Mouse (Mus musculus) forebrain, embryonic 15.5 days (tissue): ENCODE measurements around the gene Rapgef5. TPM values are rescaled to one million over a fixed set of nuclear protein-coding genes. Genes with fewer than 3 reads are reported as not detected.

Experiments used
- ATAC-seq: fragments of 200-750 bp; cut with Nextera tagmentation; replicated peaks from 2 replicates; pipeline ENCODE4 v1.8.0; 2017; ENCODE audit warnings: mild to moderate bottlenecking, moderate TSS enrichment, moderate library complexity
- H3K27ac ChIP-seq: fragments of 300-500 bp; sonication (generic); replicated peaks from 2 replicates; pipeline ENCODE4 v1.5.1; 2015; ENCODE audit warnings: mild to moderate bottlenecking, inconsistent platforms
- H3K27me3 ChIP-seq: fragments of 300-500 bp; sonication (generic); 2 replicates; pipeline ENCODE4 v1.6.1; 2015; ENCODE audit warnings: inconsistent platforms
- H3K36me3 ChIP-seq: fragments of 300-500 bp; sonication (generic); 2 replicates; pipeline ENCODE4 v1.6.1; 2015; ENCODE audit warnings: mild to moderate bottlenecking, inconsistent platforms
- H3K4me1 ChIP-seq: fragments of 300-500 bp; sonication (generic); 2 replicates; pipeline ENCODE4 v1.6.1; 2015; ENCODE audit warnings: inconsistent platforms
- H3K4me2 ChIP-seq: fragments of 300-500 bp; sonication (generic); replicated peaks from 2 replicates; pipeline ENCODE4 v1.6.1; 2015; ENCODE audit warnings: mild to moderate bottlenecking, inconsistent platforms
- H3K4me3 ChIP-seq: fragments of 300-500 bp; sonication (generic); 2 replicates; pipeline ENCODE4 v1.5.1; 2015; ENCODE audit warnings: mild to moderate bottlenecking, inconsistent platforms
- H3K9ac ChIP-seq: fragments of 300-500 bp; sonication (generic); replicated peaks from 2 replicates; pipeline ENCODE4 v1.6.1; 2015; ENCODE audit warnings: mild to moderate bottlenecking, inconsistent platforms
- H3K9me3 ChIP-seq: fragments of 300-500 bp; sonication (generic); 2 replicates; pipeline ENCODE4 v1.6.1; 2016; ENCODE audit warnings: inconsistent platforms
- WGBS: fragments of 180-500 bp; shearing (Covaris S2); methylation state at CpG from one replicate; pipeline ENCODE4 v1.1.7; 2015; ENCODE audit warnings: mixed read lengths; 5-methylcytosine and 5-hydroxymethylcytosine counted together
- polyA plus RNA-seq: library from polyadenylated mRNA; unstranded; fragments of >200 nt; fragmentation: Nextera tagmentation; extraction: Ambion mirVana; gene quantifications from 2 replicates; pipeline ENCODE4 v1.2.1, GENCODE M21; 2015

Rapgef5 gene
- polyA plus RNA-seq, 1 experiment from 2014 or later, result 31.0 TPM

DNA sequence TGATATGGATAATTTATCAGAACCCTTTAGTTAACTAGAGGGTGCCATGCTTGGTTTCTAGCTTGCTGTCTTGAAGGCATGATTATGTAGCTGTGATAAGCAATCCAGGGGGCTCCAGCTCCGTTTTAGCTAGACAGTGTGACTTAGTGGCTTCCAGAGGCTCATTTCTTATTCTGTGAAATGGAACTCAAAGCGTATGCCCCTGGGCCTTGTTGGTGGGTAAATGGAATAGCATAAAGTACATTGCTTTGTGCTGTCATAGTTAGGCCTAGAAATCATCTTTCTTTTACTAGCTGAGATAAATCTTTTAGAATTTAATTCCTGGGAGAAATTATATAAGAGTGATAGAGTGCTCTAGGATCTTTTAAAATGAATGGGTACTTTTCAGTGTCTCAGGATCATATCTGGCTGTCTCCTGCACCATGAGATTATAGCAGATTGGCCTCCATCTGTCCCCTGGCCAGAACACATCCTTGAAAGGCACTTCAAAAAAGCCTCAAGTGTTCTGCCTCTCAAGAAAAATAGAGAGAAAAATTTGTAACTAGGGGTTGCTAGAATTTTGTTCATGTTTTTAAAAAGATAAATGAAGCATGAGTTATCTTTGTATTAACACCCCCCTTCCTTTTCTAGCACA lies 120.0 kb downstream of the Rapgef5 start:
- H3K36me3 ChIP-seq, result no peaks in the 10 kb centered on the region
- H3K4me1 ChIP-seq, result peaks cover 4% of the 10 kb centered on the region; the same call in 1 of the 2 replicates
- no peaks in the 10 kb centered on the region for H3K27me3 ChIP-seq
- no peak overlapping the region for H3K4me2 ChIP-seq
- no peak for ATAC-seq
- no peak overlapping the region for H3K4me3 ChIP-seq
- 73% methylated on average over 2 of the region's 2 CpGs for WGBS
- H3K9ac ChIP-seq, result no peak overlapping the region
- no peak overlapping the region; the same call in 1 of the 2 replicates for H3K27ac ChIP-seq
- H3K9me3 ChIP-seq, result no peaks in the 10 kb centered on the region

DNA sequence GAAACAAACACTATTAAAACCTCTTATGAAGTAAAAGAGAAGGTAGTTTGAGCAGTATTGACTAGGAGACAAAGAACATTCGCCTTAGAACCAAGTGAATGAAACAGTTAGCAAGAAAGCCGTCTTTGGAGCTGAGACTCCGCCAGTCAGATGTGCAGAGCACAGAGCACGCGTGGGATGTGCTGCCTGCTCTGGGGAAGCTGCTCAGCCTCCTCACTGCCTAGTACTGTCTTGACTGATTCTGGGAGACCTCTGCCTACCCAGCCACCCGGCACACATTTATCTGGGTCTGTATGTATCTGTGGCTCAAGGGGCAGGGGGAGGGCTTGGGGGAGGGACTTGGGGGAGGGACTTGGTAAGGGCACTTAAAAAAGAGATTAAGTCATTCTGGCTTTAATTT lies 120.7 kb downstream of the Rapgef5 start:
- H3K4me3 ChIP-seq, result no peak overlapping the region
- H3K4me2 ChIP-seq, result no peak overlapping the region
- ATAC-seq, result 0 out of 2 replicates have a peak, but pooled peaks have one; percentile 38
- H3K9me3 ChIP-seq, result no peaks in the 10 kb centered on the region
- H3K9ac ChIP-seq, result no peak overlapping the region
- H3K27me3 ChIP-seq, result no peaks in the 10 kb centered on the region
- H3K27ac ChIP-seq, result no peak overlapping the region
- 55% methylated on average over 6 of the region's 6 CpGs for WGBS
- no peaks in the 10 kb centered on the region for H3K36me3 ChIP-seq
- H3K4me1 ChIP-seq, result peaks cover 4% of the 10 kb centered on the region; the same call in 1 of the 2 replicates

DNA sequence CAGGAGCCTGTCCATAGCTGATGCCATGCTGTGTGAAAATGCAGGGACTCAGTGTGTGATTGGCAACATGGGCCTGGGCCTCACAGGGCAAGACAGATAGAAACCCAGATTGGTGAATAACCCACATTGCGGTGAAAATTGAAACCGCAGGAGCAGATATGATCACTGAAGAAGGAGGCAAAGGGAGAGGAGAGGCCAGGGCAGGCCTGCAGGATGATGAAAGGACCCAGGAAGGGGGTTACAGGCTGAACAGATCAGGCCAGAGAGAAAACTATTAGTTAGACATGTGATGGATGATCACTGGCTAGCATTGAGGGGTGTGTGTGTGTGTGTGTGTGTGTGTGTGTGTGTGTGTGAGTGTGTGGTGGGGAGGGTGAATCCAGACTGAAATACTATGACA lies 122.6 kb downstream of the Rapgef5 start:
- H3K4me1 ChIP-seq, result peaks cover 4% of the 10 kb centered on the region; the same call in 1 of the 2 replicates
- 0 out of 2 replicates have a peak, but pooled peaks have one; percentile 55 for ATAC-seq
- no peak overlapping the region for H3K4me3 ChIP-seq
- no peaks in the 10 kb centered on the region for H3K9me3 ChIP-seq
- WGBS, result 92% methylated on average over 2 of the region's 2 CpGs
- H3K9ac ChIP-seq, result no peak overlapping the region
- no peaks in the 10 kb centered on the region for H3K27me3 ChIP-seq
- no peak overlapping the region for H3K4me2 ChIP-seq
- no peaks in the 10 kb centered on the region for H3K36me3 ChIP-seq
- no peak overlapping the region for H3K27ac ChIP-seq

- Histone ChIP-seq H3K4me3 (no peak overlapping the region), H3K4me2 (no peak overlapping the region), H3K36me3 (no peaks in the 10 kb centered on the region), H3K4me1 (peaks cover 4% of the 10 kb centered on the region; the same call in 1 of the 2 replicates), H3K9me3 (no peaks in the 10 kb centered on the region), H3K9ac (no peak overlapping the region), H3K27me3 (no peaks in the 10 kb centered on the region), H3K27ac (no peak overlapping the region)
- WGBS, result 71% methylated on average over 6 of the region's 6 CpGs
- ATAC-seq, result no peak
Observed at GRCm38 (mm10) chr12:117639356-117640121, 123.3 kb downstream of the Rapgef5 start.

- 84% methylated on average over 2 of the region's 2 CpGs for WGBS
- no peaks in the 10 kb centered on the region for H3K9me3 ChIP-seq
- no peak overlapping the region for H3K4me3 ChIP-seq
- H3K27ac ChIP-seq, result no peak overlapping the region
- H3K4me2 ChIP-seq, result no peak overlapping the region
- no peaks in the 10 kb centered on the region for H3K4me1 ChIP-seq
- H3K27me3 ChIP-seq, result no peaks in the 10 kb centered on the region
- H3K36me3 ChIP-seq, result no peaks in the 10 kb centered on the region
- no peak for ATAC-seq
- no peak overlapping the region for H3K9ac ChIP-seq
Observed at GRCm38 (mm10) chr12:117642512-117642911, 126.2 kb downstream of the Rapgef5 start.

DNA sequence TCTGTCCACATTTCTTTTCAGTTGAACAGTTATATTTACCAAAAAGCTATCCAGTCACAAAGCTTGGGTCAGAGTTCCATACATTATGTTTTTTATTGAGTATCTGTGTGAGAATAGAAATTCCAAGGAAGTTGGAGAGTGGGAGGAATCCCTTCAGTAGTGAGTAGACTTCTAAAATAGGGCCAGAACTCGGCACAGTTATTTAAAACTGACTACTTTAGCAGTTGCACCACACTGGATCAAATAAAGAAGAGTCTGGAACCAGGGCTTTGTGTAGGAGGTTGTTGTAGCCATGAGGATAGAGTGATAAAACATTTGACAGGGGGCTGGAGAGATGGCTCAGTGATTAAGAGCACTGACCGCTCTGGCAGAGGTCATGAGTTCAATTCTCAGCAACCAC lies 129.5 kb downstream of the Rapgef5 start:
- no peak overlapping the region for H3K9ac ChIP-seq
- no peaks in the 10 kb centered on the region for H3K27me3 ChIP-seq
- H3K4me1 ChIP-seq, result no peaks in the 10 kb centered on the region
- no peak overlapping the region for H3K27ac ChIP-seq
- no peaks in the 10 kb centered on the region for H3K9me3 ChIP-seq
- no peak for ATAC-seq
- no peaks in the 10 kb centered on the region for H3K36me3 ChIP-seq
- no peak overlapping the region for H3K4me2 ChIP-seq
- WGBS, result 90% methylated on average over 2 of the region's 2 CpGs
- no peak overlapping the region for H3K4me3 ChIP-seq

GRCm38 (mm10) chr12:117653920-117654472 lies 137.7 kb downstream of the Rapgef5 start:
- ATAC-seq, result no peak
- 89% methylated on average over 8 of the region's 8 CpGs for WGBS
- Histone ChIP-seq H3K27me3 (no peaks in the 10 kb centered on the region), H3K36me3 (no peaks in the 10 kb centered on the region), H3K27ac (no peak overlapping the region), H3K4me3 (no peak overlapping the region), H3K9me3 (no peaks in the 10 kb centered on the region), H3K9ac (no peak overlapping the region), H3K4me1 (no peaks in the 10 kb centered on the region), H3K4me2 (no peak overlapping the region)

GRCm38 (mm10) chr12:117656935-117657334 lies 140.7 kb downstream of the Rapgef5 start:
- Histone ChIP-seq H3K4me1 (no peaks in the 10 kb centered on the region), H3K27me3 (no peaks in the 10 kb centered on the region), H3K4me2 (no peak overlapping the region), H3K36me3 (no peaks in the 10 kb centered on the region), H3K9ac (no peak overlapping the region), H3K4me3 (no peak overlapping the region), H3K9me3 (no peaks in the 10 kb centered on the region), H3K27ac (no peak overlapping the region)
- WGBS, result 87% methylated on average over 4 of the region's 4 CpGs
- no peak for ATAC-seq

GRCm38 (mm10) chr12:117657766-117658165 lies 141.5 kb downstream of the Rapgef5 start:
- Histone ChIP-seq H3K36me3 (no peaks in the 10 kb centered on the region), H3K4me2 (no peak overlapping the region), H3K4me1 (no peaks in the 10 kb centered on the region), H3K27ac (no peak overlapping the region), H3K27me3 (no peaks in the 10 kb centered on the region), H3K4me3 (no peak overlapping the region), H3K9ac (no peak overlapping the region), H3K9me3 (no peaks in the 10 kb centered on the region)
- ATAC-seq, result no peak
- 90% methylated on average over 5 of the region's 5 CpGs for WGBS

- H3K27me3 ChIP-seq, result no peaks in the 10 kb centered on the region
- no peak overlapping the region for H3K9ac ChIP-seq
- no peaks in the 10 kb centered on the region for H3K36me3 ChIP-seq
- no peaks in the 10 kb centered on the region for H3K4me1 ChIP-seq
- H3K4me2 ChIP-seq, result no peak overlapping the region
- H3K27ac ChIP-seq, result no peak overlapping the region
- WGBS, result 19% methylated on average over 6 of the region's 6 CpGs
- H3K9me3 ChIP-seq, result no peaks in the 10 kb centered on the region
- no peak overlapping the region for H3K4me3 ChIP-seq
- no peak for ATAC-seq
Observed at GRCm38 (mm10) chr12:117658821-117659220, 142.5 kb downstream of the Rapgef5 start.

- WGBS, result 39% methylated on average over 4 of the region's 4 CpGs
- Histone ChIP-seq H3K4me3 (no peak overlapping the region), H3K4me2 (no peak overlapping the region), H3K9me3 (no peaks in the 10 kb centered on the region), H3K27me3 (no peaks in the 10 kb centered on the region), H3K36me3 (no peaks in the 10 kb centered on the region), H3K27ac (no peak overlapping the region), H3K9ac (no peak overlapping the region), H3K4me1 (peaks cover 6% of the 10 kb centered on the region; the same call in 1 of the 2 replicates)
- ATAC-seq, result no peak
Observed at GRCm38 (mm10) chr12:117660361-117660760, 144.1 kb downstream of the Rapgef5 start.

GRCm38 (mm10) chr12:117661871-117662270 lies 145.6 kb downstream of the Rapgef5 start:
- WGBS, result 72% methylated on average over 6 of the region's 6 CpGs
- Histone ChIP-seq H3K36me3 (no peaks in the 10 kb centered on the region), H3K4me1 (peaks cover 6% of the 10 kb centered on the region; the same call in 1 of the 2 replicates), H3K9me3 (no peaks in the 10 kb centered on the region), H3K27ac (no peak overlapping the region), H3K4me3 (no peak overlapping the region), H3K9ac (no peak overlapping the region), H3K4me2 (no peak overlapping the region), H3K27me3 (no peaks in the 10 kb centered on the region)
- ATAC-seq, result no peak
